Mouse (Mus musculus): ENCODE results near the gene Txlnb. TPM values are rescaled to one million over a fixed set of nuclear protein-coding genes. Genes with fewer than 3 reads are reported as not detected.
A peak's percentile ranks its signal among the peaks of the same experiment; 100 is the strongest.

Gene Txlnb
- total and polyA plus RNA-seq, 2 experiments from 2014 or later, result 0.57 to 1.4 TPM

- DNase-seq (ENCODE audit: low spot score), result peak; percentile 63
- ATAC-seq (ENCODE audit: low FRiP score), result no peak
- WGBS, result 2% methylated on average over 12 of the region's 12 CpGs
- H3K4me3 ChIP-seq (ENCODE audit: low read depth, low read length), result peak overlapping the region; percentile 17; the same call in 1 of the 2 replicates
- 0 out of 2 replicates have a peak, but pooled peaks cover 4% of the 10 kb centered on the region for H3K27me3 ChIP-seq (ENCODE audit: insufficient read depth, low read length)
- H3K27ac ChIP-seq (ENCODE audit: low read depth, low read length), result no peak overlapping the region
- H3K4me1 ChIP-seq (ENCODE audit: insufficient read depth, low read length), result 0 out of 2 replicates have a peak, but pooled peaks cover 2% of the 10 kb centered on the region
- H3K4me2 ChIP-seq (ENCODE audit: low read depth, low read length, poor library complexity, severe bottlenecking), result peak overlapping the region; percentile 45
- 0 out of 2 replicates have a peak overlapping the region, but pooled peaks have one; percentile 13 for H3K9ac ChIP-seq (replicated peaks; ENCODE audit: low read length, poor library complexity, severe bottlenecking)
- H3K36me3 ChIP-seq (ENCODE audit: insufficient read depth, low read length), result no peaks in the 10 kb centered on the region
- H3K9me3 ChIP-seq (ENCODE audit: low read length), result no peaks in the 10 kb centered on the region
- no peak for TF ChIP-seq CTCF (IDR thresholded peaks at IDR 0.05)
Measured at GRCm38 (mm10) chr10:17827391-17827790, 31.4 kb downstream of the Txlnb start.

GRCm38 (mm10) chr10:17829205-17829604 lies 33.2 kb downstream of the Txlnb start:
- no peak for TF ChIP-seq CTCF (IDR thresholded peaks at IDR 0.05)
- no peaks in the 10 kb centered on the region for H3K36me3 ChIP-seq (ENCODE audit: insufficient read depth, low read length)
- H3K4me2 ChIP-seq (ENCODE audit: low read depth, low read length, poor library complexity, severe bottlenecking), result no peak overlapping the region
- DNase-seq (ENCODE audit: low spot score), result no peak
- no peak for ATAC-seq (ENCODE audit: low FRiP score)
- 0 out of 2 replicates have a peak, but pooled peaks cover 2% of the 10 kb centered on the region for H3K4me1 ChIP-seq (ENCODE audit: insufficient read depth, low read length)
- H3K9ac ChIP-seq (replicated peaks; ENCODE audit: low read length, poor library complexity, severe bottlenecking), result no peak overlapping the region
- 0 out of 2 replicates have a peak, but pooled peaks cover 4% of the 10 kb centered on the region for H3K27me3 ChIP-seq (ENCODE audit: insufficient read depth, low read length)
- no peak overlapping the region for H3K4me3 ChIP-seq (ENCODE audit: low read depth, low read length)
- no peaks in the 10 kb centered on the region for H3K9me3 ChIP-seq (ENCODE audit: low read length)
- no peak overlapping the region for H3K27ac ChIP-seq (ENCODE audit: low read depth, low read length)
- whole genome bisulfite sequencing, result 88% methylated on average over 4 of the region's 4 CpGs

GRCm38 (mm10) chr10:17831041-17831440 lies 35.0 kb downstream of the Txlnb start:
- WGBS, result 21% methylated on average over 3 of the region's 3 CpGs
- no peak for DNase-seq (ENCODE audit: low spot score)

GRCm38 (mm10) chr10:17835031-17835430 lies 39.0 kb downstream of the Txlnb start:
- DNase-seq (ENCODE audit: low spot score) (no peak), ATAC-seq (ENCODE audit: low FRiP score) (no peak)
- Histone ChIP-seq H3K4me1 (ENCODE audit: insufficient read depth, low read length) (no peaks in the 10 kb centered on the region), H3K9me3 (ENCODE audit: low read length) (no peaks in the 10 kb centered on the region), H3K36me3 (ENCODE audit: insufficient read depth, low read length) (no peaks in the 10 kb centered on the region), H3K9ac (replicated peaks; ENCODE audit: low read length, poor library complexity, severe bottlenecking) (no peak overlapping the region), H3K4me3 (ENCODE audit: low read depth, low read length) (no peak overlapping the region), H3K4me2 (ENCODE audit: low read depth, low read length, poor library complexity, severe bottlenecking) (no peak overlapping the region), H3K27me3 (ENCODE audit: insufficient read depth, low read length) (no peaks in the 10 kb centered on the region), H3K27ac (ENCODE audit: low read depth, low read length) (no peak overlapping the region)
- WGBS, result 91% methylated on average over 6 of the region's 6 CpGs
- no peak for TF ChIP-seq CTCF (IDR thresholded peaks at IDR 0.05)

More at GRCm38 (mm10) chr10:17831041-17831440, 35.0 kb downstream of the Txlnb start:
- H3K9me3 ChIP-seq (ENCODE audit: low read length), result no peaks in the 10 kb centered on the region
- no peak overlapping the region for H3K4me3 ChIP-seq (ENCODE audit: low read depth, low read length)
- ATAC-seq (ENCODE audit: low FRiP score), result no peak
- H3K27me3 ChIP-seq (ENCODE audit: insufficient read depth, low read length), result 0 out of 2 replicates have a peak, but pooled peaks cover 4% of the 10 kb centered on the region
- H3K9ac ChIP-seq (replicated peaks; ENCODE audit: low read length, poor library complexity, severe bottlenecking), result no peak overlapping the region
- no peak overlapping the region for H3K4me2 ChIP-seq (ENCODE audit: low read depth, low read length, poor library complexity, severe bottlenecking)
- H3K27ac ChIP-seq (ENCODE audit: low read depth, low read length), result no peak overlapping the region
- H3K4me1 ChIP-seq (ENCODE audit: insufficient read depth, low read length), result 0 out of 2 replicates have a peak, but pooled peaks cover 2% of the 10 kb centered on the region
- no peaks in the 10 kb centered on the region for H3K36me3 ChIP-seq (ENCODE audit: insufficient read depth, low read length)
- no peak for TF ChIP-seq CTCF (IDR thresholded peaks at IDR 0.05)

- ATAC-seq (ENCODE audit: low FRiP score) (no peak), DNase-seq (ENCODE audit: low spot score) (no peak)
- Histone ChIP-seq H3K36me3 (ENCODE audit: insufficient read depth, low read length) (no peaks in the 10 kb centered on the region), H3K4me1 (ENCODE audit: insufficient read depth, low read length) (no peaks in the 10 kb centered on the region), H3K27me3 (ENCODE audit: insufficient read depth, low read length) (no peaks in the 10 kb centered on the region), H3K9me3 (ENCODE audit: low read length) (no peaks in the 10 kb centered on the region), H3K4me3 (ENCODE audit: low read depth, low read length) (no peak overlapping the region), H3K4me2 (ENCODE audit: low read depth, low read length, poor library complexity, severe bottlenecking) (no peak overlapping the region), H3K9ac (replicated peaks; ENCODE audit: low read length, poor library complexity, severe bottlenecking) (no peak overlapping the region), H3K27ac (ENCODE audit: low read depth, low read length) (no peak overlapping the region)
- 94% methylated on average over 1 of the region's 1 CpGs for WGBS
- no peak for TF ChIP-seq CTCF (IDR thresholded peaks at IDR 0.05)
Measured at GRCm38 (mm10) chr10:17836275-17836674, 40.2 kb downstream of the Txlnb start.

GRCm38 (mm10) chr10:17842030-17842429 lies 46.0 kb downstream of the Txlnb start:
- Histone ChIP-seq H3K36me3 (ENCODE audit: insufficient read depth, low read length) (no peaks in the 10 kb centered on the region; the same call in 1 of the 2 replicates), H3K27me3 (ENCODE audit: insufficient read depth, low read length) (no peaks in the 10 kb centered on the region), H3K4me3 (ENCODE audit: low read depth, low read length) (no peak overlapping the region), H3K4me1 (ENCODE audit: insufficient read depth, low read length) (no peaks in the 10 kb centered on the region), H3K27ac (ENCODE audit: low read depth, low read length) (no peak overlapping the region), H3K9me3 (ENCODE audit: low read length) (peaks cover 1% of the 10 kb centered on the region; the same call in 1 of the 2 replicates), H3K9ac (replicated peaks; ENCODE audit: low read length, poor library complexity, severe bottlenecking) (no peak overlapping the region), H3K4me2 (ENCODE audit: low read depth, low read length, poor library complexity, severe bottlenecking) (no peak overlapping the region)
- ATAC-seq (ENCODE audit: low FRiP score) (no peak), DNase-seq (ENCODE audit: low spot score) (no peak)
- TF ChIP-seq CTCF (IDR thresholded peaks at IDR 0.05), result no peak
- 95% methylated on average over 3 of the region's 3 CpGs for WGBS
